Mouse (Mus musculus): ENCODE measurements at regions not wholly inside any gene's neighbourhood (a gene's known extent, or its start where the extent isn't known, plus 50 kb on each side); places are given as distances from the start of the nearest gene placed in this dataset.

- DNase-seq, result no peak
Observed at GRCm38 (mm10) chr2:136617138-136617537, 96.1 kb upstream of the Snap25 start.

- no peak for DNase-seq
Observed at GRCm38 (mm10) chr2:136618114-136618513, 95.1 kb upstream of the Snap25 start.

- DNase-seq, result no peak
Observed at GRCm38 (mm10) chr2:136620309-136620708, 92.9 kb upstream of the Snap25 start.

DNA sequence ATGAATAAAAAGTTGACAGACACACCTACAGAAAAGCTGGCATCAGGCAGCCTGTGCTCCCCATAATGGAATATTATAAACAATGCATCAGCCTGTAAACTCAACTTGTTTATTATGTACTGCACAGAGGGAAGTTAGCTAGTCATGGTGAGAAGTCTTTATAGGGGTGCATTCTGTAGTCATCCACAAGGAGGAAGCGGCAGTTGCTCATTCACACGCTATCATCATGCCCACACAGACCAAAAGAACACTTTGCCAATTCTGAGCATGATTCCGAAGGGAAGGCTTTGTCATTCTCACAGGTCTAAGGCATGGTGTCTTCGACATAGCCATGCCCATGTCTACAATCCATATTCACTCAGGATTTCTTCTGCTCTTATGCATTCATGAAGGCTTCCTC, 92.3 kb upstream of the Snap25 start:
- DNase-seq, result no peak

DNA sequence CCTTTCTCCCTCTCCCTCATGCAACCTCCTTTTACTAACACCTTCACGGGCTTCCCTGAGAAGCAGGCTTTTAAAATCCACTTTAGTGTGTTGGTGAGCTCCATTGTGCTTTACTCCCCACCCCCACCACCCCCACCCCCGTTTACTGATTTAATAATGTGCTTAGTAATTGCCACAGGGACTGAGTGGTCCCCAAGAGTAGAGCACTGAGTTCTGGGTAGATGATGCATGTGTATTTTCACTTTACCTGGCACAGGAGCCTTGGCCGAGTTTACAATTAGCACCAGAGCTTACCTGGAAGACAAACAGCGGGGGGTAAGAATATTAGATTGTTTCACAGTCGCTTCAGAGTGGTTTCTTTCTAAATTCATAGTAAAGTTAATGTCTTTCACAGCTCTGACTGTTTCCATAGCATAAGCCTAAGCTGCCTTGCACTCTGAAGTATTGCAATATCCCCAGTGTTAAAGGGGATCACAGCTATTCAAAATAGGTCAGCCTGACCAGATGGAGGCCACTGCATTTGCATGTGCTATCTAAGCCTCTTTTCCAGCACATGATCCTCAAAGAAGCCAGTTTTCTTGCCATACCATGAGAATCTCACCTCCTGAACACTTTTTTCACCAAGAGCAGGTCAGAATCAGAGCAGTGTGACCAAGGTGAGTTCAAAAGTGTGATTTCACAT, 89.3 kb upstream of the Snap25 start:
- no peak for DNase-seq

GRCm38 (mm10) chr2:136624490-136624850, 88.8 kb upstream of the Snap25 start:
- no peak for DNase-seq

GRCm38 (mm10) chr2:136646917-136647316, 66.3 kb upstream of the Snap25 start:
- peak; percentile 70 for DNase-seq

GRCm38 (mm10) chr2:136648606-136649005, 64.6 kb upstream of the Snap25 start:
- peak; percentile 95 for DNase-seq

- DNase-seq, result no peak
Observed at GRCm38 (mm10) chr2:136650721-136651120, 62.5 kb upstream of the Snap25 start.

GRCm38 (mm10) chr2:136652206-136653003, 60.8 kb upstream of the Snap25 start:
- DNase-seq, result no peak
